Mouse (Mus musculus) thymus, adult 2 months (tissue): Measurements from ENCODE around the gene Inka2.

Experiments
- CTCF ChIP-seq: fragments of 200-500 bp; IDR thresholded peaks from 2 replicates; pipeline ENCODE4 v1.5.1; 2012; ENCODE audit warnings: mild to moderate bottlenecking, control low read depth, low read length, moderate library complexity, borderline replicate concordance; ENCODE audit not compliant: control insufficient read depth, poor library complexity, insufficient read depth; ENCODE audit errors: extremely low read depth
- POLR2A ChIP-seq: fragments of 200-500 bp; IDR thresholded peaks from 2 replicates; pipeline ENCODE4 v1.6.1; 2012; ENCODE audit warnings: mild to moderate bottlenecking, low read length, control low read depth, moderate library complexity; ENCODE audit not compliant: control insufficient read depth, poor library complexity, insufficient read depth; ENCODE audit errors: extremely low read depth

DNA sequence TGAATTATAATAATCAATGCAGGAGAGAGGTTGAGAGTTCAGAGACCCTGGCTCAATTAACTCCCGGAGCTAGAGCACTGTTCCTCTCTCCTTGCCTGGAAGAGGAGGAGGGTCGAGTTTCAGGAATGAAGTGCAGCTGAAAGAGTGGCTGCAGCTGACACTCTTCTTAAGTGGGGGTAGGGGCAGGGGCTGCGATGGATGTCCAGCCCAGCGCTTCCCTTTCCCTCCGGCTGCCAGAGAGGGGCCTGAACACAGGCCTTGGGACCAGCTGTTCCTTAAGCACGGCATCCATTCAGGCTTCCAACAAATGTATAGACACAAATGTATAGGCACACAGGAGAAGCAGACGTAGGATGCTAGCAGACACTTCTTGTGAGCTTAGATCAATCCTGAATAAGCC is 3.2 kb downstream of the Inka2 start:
- no peak for TF ChIP-seq POLR2A
- no peak for TF ChIP-seq CTCF
